Mouse (Mus musculus): ENCODE results near the gene Man2a2. TPM values are rescaled to one million over a fixed set of nuclear protein-coding genes. Genes with fewer than 3 reads are reported as not detected.
A peak's percentile ranks its signal among the peaks of the same experiment; 100 is the strongest.
"Not testable (repeated sequence)": the region's sequence is repeated elsewhere in the genome, so short reads cannot be mapped to it uniquely, and the experiment has no call there.

Man2a2 gene
- polyA plus RNA-seq, 2 experiments from 2014 or later: 10.4 to 22.3 TPM

GRCm38 (mm10) chr7:80400099-80400498, 28.9 kb upstream of the Man2a2 start:
- no peak for ATAC-seq

DNA sequence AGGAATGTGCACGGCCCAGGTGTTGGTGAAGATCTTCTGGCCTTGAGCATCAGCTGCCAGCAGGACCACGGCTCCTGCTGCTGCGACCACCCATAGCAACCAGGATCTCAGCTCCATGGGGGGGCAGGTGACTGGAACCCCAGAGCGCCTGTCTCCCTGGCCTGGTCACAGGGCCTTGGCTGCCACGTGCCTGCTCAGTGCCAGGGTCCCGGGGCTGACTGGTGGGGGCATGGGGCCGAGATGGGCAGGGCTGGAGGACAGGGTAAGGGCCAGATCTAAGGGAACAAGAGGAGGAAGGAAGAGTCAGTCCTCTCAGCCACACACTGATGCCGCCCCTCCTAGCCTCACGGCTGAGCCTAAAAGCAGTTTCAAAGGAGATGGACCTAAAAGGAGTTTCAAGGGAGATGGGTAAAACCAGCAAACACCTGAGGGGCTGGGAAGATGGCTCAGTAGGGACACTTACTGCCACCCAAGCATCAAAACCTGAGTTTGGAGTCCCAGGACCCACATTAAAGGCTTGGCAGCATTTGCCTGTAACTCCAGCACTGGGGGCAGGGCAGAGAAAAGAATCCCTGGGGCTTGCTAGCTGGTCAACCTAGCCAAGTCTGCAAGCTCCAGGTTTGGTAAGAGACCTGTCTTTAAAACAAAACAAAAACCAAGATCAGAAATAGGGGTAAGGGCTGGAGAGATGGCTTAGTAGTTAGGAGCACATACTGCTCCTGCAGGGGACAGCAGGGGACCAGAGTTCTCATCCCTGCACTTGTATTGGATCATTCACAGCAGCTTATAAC, 27.7 kb upstream of the Man2a2 start:
- ATAC-seq: no peak

- no peak for ATAC-seq
Measured at GRCm38 (mm10) chr7:80397986-80398385, 26.8 kb upstream of the Man2a2 start.

DNA sequence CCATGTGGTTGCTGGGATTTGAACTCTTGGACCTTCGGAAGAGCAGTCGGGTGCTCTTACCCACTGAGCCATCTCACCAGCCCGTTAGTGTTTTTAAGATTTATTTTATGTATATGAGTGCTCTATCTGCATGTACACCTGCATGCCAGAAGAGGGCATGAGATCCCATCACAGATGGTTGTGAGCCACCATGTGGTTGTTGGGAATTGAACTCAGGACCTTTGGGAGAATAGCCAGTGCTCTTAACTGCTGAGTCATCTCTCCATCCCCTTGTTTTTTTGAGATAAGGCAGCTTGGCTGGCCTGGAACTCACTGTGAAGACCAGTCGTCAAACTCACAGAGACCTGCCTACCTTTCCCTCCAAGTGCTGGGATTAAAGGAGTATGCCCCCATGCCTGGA, 25.3 kb upstream of the Man2a2 start:
- ATAC-seq: not testable (repeated sequence)

DNA sequence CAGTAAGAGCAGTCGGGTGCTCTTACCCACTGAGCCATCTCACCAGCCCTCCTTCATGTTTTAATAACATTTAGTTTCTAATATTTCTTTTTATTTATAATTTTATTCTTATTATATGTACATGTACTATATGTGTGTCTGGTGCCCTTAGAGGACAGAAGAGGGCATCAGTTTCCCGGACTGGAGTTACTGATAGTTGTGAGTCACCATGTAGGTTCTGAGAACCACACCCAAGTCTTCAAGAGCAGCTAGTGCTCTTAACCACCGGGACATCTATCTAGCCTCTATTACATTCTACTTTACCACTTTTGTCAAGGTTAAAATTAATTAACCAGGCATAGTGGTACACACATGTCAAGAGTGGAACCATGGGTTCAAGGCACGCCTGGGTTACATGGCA, 23.4 kb upstream of the Man2a2 start:
- ATAC-seq: no peak

DNA sequence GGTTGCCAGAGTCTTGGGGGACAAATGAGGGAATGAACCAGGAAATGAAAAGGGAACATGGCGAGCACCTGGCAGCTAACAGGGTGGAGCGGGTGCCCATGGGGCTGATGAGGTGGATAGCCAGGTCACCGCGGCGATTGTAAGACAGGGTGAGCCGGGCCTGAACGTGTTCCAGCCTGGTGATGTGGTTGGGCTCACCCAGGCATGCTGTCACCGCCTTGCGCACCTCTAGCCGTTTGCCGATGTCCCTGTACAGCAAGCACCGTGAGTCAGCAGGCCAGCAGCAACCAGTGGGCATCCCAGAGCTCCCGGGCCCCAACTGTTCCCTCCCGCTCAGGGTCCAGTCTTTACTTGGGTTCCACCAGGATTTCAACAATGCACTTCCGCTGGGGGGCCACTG, 20.9 kb upstream of the Man2a2 start:
- ATAC-seq: no peak

- no peak for ATAC-seq
Measured at GRCm38 (mm10) chr7:80387633-80388543, 16.7 kb upstream of the Man2a2 start, which contains the start of gene Fes. Gene Fes (minus strand): TSS chr7:80387946.

GRCm38 (mm10) chr7:80387033-80387632, 16.0 kb upstream of the Man2a2 start:
- no peak for ATAC-seq

DNA sequence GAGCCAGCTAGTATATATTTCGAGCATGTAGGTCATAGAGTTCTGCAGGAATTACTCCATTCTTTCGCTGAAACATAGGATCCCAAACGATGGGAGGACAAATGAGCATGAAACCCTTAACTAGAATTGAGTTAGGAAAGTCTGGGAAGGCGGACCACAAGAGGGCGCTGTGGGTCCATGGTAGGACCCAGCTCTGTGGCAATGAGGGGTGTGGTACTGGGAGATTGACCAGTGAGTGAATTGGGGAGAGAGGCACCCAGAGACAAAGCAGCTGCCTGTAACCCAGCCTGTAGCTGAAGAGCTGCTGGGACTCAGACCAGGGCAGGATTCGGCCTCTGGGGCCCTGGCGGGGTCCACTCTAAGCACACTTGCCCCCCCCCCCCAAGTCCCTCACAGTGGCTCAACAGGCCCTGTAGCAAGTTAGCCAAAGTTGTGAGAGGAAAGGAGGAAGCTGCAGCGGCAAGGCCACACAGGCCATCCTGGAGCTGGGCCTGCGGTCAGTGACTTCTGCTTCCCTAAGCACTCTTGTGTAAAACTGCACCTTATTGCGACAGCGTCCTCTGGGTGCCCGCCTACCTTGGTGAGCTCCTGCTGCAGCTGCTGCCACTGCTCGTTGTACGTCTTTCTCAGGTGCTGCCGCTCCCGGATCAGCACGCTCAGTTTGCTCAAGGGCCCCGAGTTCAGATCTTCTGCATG, 15.2 kb upstream of the Man2a2 start:
- peak; percentile 76 for ATAC-seq

- ATAC-seq: no peak
Measured at GRCm38 (mm10) chr7:80382919-80383318, 11.7 kb upstream of the Man2a2 start.

DNA sequence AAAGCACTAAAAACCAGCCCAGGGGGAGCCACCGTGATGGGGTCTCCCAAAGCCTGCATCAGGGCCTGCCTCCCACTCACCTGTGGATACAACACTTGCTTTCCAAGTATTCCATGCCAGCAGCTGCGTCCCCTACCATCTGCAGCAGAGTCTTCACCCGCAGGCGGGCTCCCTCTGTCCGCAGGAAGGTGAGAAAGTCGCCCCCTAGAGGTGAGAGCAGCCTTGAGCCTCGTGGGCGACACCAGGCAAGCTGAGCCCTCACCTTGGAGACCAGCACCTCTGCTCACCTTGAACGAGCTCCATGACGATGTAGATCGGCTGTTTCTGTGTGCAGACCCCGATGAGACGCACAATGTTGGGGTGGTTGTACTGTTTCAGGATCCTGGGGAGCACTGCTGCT, 8.4 kb upstream of the Man2a2 start:
- ATAC-seq: no peak

DNA sequence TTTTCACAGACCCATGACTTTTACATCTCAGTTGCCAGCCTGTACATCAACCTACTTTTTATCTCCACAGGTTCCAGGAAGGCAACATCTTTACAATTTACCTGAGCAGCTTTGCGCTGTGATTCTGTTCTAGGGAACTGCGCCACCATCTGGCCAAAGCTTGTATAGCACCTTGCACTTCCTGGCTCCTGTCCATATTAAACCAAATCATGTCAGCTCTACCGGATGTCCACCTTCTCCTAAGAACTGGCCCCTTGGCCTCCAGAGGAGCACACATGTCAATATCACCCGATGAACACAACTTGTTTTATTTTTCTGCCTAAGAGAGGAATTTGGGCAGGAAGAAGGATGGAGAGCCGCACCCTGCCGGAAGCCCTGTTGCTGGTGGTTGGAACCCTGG, 6.3 kb upstream of the Man2a2 start:
- ATAC-seq: peak; percentile 79

- ATAC-seq: no peak
Measured at GRCm38 (mm10) chr7:80376192-80376591, 5.0 kb upstream of the Man2a2 start.

GRCm38 (mm10) chr7:80375376-80376039, 4.3 kb upstream of the Man2a2 start:
- no peak for ATAC-seq

DNA sequence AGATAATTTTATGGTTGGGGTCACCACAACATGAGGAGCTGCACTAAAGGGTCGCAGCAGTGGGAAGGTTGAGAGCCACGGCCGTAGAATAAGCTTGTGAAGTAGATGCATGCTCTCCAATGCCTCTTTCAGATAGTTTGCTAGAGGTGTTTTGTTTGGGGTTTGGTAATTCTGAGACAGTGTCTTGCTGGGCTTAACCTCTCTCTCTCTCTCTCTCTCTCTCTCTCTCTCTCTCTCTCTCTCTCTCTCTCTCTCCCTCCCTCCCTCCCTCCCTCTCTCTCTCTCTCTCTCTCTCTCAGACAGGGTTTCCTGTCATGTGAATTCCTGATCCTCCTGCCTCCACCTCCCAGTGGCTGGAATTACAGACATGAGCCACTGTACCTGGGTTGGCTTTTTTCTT, 3.6 kb upstream of the Man2a2 start:
- ATAC-seq: no peak

GRCm38 (mm10) chr7:80374280-80374679, 3.1 kb upstream of the Man2a2 start:
- no peak for ATAC-seq

GRCm38 (mm10) chr7:80373850-80374249, 2.7 kb upstream of the Man2a2 start:
- ATAC-seq: no peak

GRCm38 (mm10) chr7:80373352-80373751, 2.2 kb upstream of the Man2a2 start:
- no peak for ATAC-seq

DNA sequence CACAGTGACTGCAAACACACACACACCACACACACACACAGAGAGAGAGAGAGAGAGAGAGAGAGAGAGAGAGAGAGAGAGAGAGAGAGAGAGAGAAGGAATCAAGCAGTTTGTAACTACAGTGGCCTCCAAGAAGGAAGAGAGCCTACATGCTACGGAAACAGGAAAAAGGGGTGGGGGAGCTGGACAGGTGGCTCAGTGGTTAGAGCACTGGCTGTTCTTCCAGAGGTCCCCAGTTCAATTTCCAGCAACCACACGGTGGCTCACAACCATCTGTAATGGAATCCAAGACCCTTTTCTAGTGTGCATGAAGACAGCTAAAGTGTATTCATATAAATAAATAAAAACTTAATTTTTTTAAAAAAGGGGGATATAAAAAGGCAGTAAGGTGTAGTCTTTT, 1.5 kb upstream of the Man2a2 start:
- ATAC-seq: no peak

GRCm38 (mm10) chr7:80372166-80372565, 991 bp upstream of the Man2a2 start:
- no peak for ATAC-seq

- ATAC-seq: peak; percentile 76
Measured at GRCm38 (mm10) chr7:80370649-80371040, 530 bp downstream of the Man2a2 start.

GRCm38 (mm10) chr7:80369967-80370431, 1.2 kb downstream of the Man2a2 start:
- ATAC-seq: peak; percentile 22

Data from CD4-positive, CD25-positive, alpha-beta regulatory T cell, adult 4 months (primary cell).